Comparison of ENCODE assay signal across 8 mouse cellular contexts in genomic region chr1:93010731-93011130, GRCm38 (mm10). TPM values are rescaled to one million over a fixed set of nuclear protein-coding genes. Genes with fewer than 3 reads are reported as not detected.
DNase-seq lines count a peak whose midpoint lies in the region; ATAC-seq lines count a peak whose summit lies in the region.

No protein-coding gene starts in this region.

- no peak overlapping the region for H3K4me3 ChIP-seq in midbrain, embryonic 10.5 days
- no peak overlapping the region for H3K4me3 ChIP-seq in midbrain, embryonic 15.5 days
- no peak overlapping the region for H3K4me3 ChIP-seq in midbrain, embryonic 14.5 days (replicated peaks; ENCODE audit: low read depth, low read length)

- 39% methylated on average over 3 of the region's 3 CpGs for WGBS in midbrain, embryonic 10.5 days
- 30% methylated on average over 3 of the region's 3 CpGs for WGBS in midbrain, embryonic 15.5 days
- 32% methylated on average over 3 of the region's 3 CpGs for WGBS in midbrain, embryonic 14.5 days

- no peaks in the 10 kb centered on the region for H3K27me3 ChIP-seq in midbrain, embryonic 10.5 days (ENCODE audit: low read depth, poor library complexity, severe bottlenecking)
- H3K27me3 ChIP-seq in midbrain, embryonic 15.5 days (replicated peaks), result no peaks in the 10 kb centered on the region
- no peaks in the 10 kb centered on the region for H3K27me3 ChIP-seq in midbrain, embryonic 14.5 days (ENCODE audit: control insufficient read depth, insufficient read depth, low read length)

- H3K27ac ChIP-seq in midbrain, embryonic 10.5 days (replicated peaks), result no peak overlapping the region
- H3K27ac ChIP-seq in midbrain, embryonic 15.5 days, result no peak overlapping the region
- H3K27ac ChIP-seq in midbrain, embryonic 14.5 days (replicated peaks; ENCODE audit: low read depth, low read length), result no peak overlapping the region

- no peak overlapping the region for H3K9ac ChIP-seq in midbrain, embryonic 15.5 days
- H3K9ac ChIP-seq in midbrain, embryonic 14.5 days (replicated peaks; ENCODE audit: low read length), result no peak overlapping the region

- intact Hi-C loops in left cerebral cortex, postnatal 25 days (cut with DNase I), result no loop called here

- no peak overlapping the region for H3K4me2 ChIP-seq in midbrain, embryonic 15.5 days
- H3K4me2 ChIP-seq in midbrain, embryonic 14.5 days (ENCODE audit: low read length), result no peak overlapping the region

- no peaks in the 10 kb centered on the region for H3K9me3 ChIP-seq in midbrain, embryonic 10.5 days (replicated peaks)
- H3K9me3 ChIP-seq in midbrain, embryonic 15.5 days, result no peaks in the 10 kb centered on the region
- no peaks in the 10 kb centered on the region for H3K9me3 ChIP-seq in midbrain, embryonic 14.5 days (ENCODE audit: control insufficient read depth, low read length)

- DNase-seq in adrenal gland, adult (ENCODE audit: inconsistent age in 2 of 2, low spot score in 1 of 2), result peak; percentile 50 to 78
- no peak for DNase-seq in adrenal gland, postnatal 4 days (ENCODE audit: low spot score in 2 of 2)
- DNase-seq in midbrain, embryonic 10.5 days (ENCODE audit: low spot score), result peak; percentile 45
- DNase-seq in midbrain, embryonic 14.5 days, result peak; percentile 53
- no peak for DNase-seq in left cerebral cortex, adult 11 months (ENCODE audit: low spot score)
- no peak for DNase-seq in left cerebral cortex, postnatal 25 days (ENCODE audit: low spot score in 2 of 2)

- ATAC-seq in midbrain, embryonic 15.5 days (replicated peaks), result no peak; the same call in 1 of the 2 replicates
- peak; percentile 46; the same call in 1 of the 2 replicates for ATAC-seq in granulocyte monocyte progenitor cell, adult 5-6 weeks (replicated peaks; ENCODE audit: poor library complexity, severe bottlenecking)
- no peak for ATAC-seq in midbrain, embryonic 14.5 days (ENCODE audit: low FRiP score, low TSS enrichment)

- H3K36me3 ChIP-seq in midbrain, embryonic 10.5 days, result no peaks in the 10 kb centered on the region
- H3K36me3 ChIP-seq in midbrain, embryonic 15.5 days (replicated peaks), result no peaks in the 10 kb centered on the region
- H3K36me3 ChIP-seq in midbrain, embryonic 14.5 days (ENCODE audit: control insufficient read depth, insufficient read depth, low read length), result 0 out of 2 replicates have a peak, but pooled peaks cover 3% of the 10 kb centered on the region

- H3K4me1 ChIP-seq in midbrain, embryonic 10.5 days, result no peaks in the 10 kb centered on the region
- H3K4me1 ChIP-seq in midbrain, embryonic 15.5 days, result no peaks in the 10 kb centered on the region
- H3K4me1 ChIP-seq in midbrain, embryonic 14.5 days (ENCODE audit: control insufficient read depth, insufficient read depth, low read length), result no peaks in the 10 kb centered on the region

RNA-seq across cellular contexts. Expression of gene Aqp12, which starts 4.6 kb away (rescaled TPM):
- 1 to 10 TPM in 1 of 2 experiments, not detected in 1; 4.7 TPM for total RNA-seq in adrenal gland, postnatal 4 days (2021)
- polyA plus RNA-seq in midbrain, embryonic 10.5 days (2016; fragmentation: Nextera tagmentation; extraction: Ambion mirVana), result not detected in 2 replicates
- not detected in 2 replicates for polyA plus RNA-seq in midbrain, embryonic 15.5 days (2015; fragmentation: Nextera tagmentation; extraction: Ambion mirVana)
- total RNA-seq in granulocyte monocyte progenitor cell, adult 5-6 weeks (2014; fragmentation: Nextera tagmentation), result not detected in 2 replicates
- total RNA-seq in granulocyte monocyte progenitor cell, adult 5-6 weeks (2017), result not detected in 2 replicates
- not detected in 2 replicates for polyA plus RNA-seq in midbrain, embryonic 14.5 days (2014; fragmentation: Nextera tagmentation; extraction: Ambion mirVana)
- not detected for total RNA-seq in left cerebral cortex, postnatal 25 days (2021)

Comparison
In these comparisons a context has a peak if more than half of its experiments do, and no peak if none do; other contexts are left out.
1. DNase-seq: peak in adrenal gland, adult (2 of 2), midbrain, embryonic 10.5 days (single experiment) and midbrain, embryonic 14.5 days (single experiment); none in adrenal gland, postnatal 4 days (0 of 2), left cerebral cortex, adult 11 months (single experiment) and left cerebral cortex, postnatal 25 days (0 of 2).